Mouse (Mus musculus) stomach, embryonic 15.5 days (tissue): ENCODE results near the gene Rpf1. TPM values are rescaled to one million over a fixed set of nuclear protein-coding genes. Genes with fewer than 3 reads are reported as not detected.

Source experiments
- ATAC-seq: fragments of 200-750 bp; cut with Nextera tagmentation; 2 replicates; pipeline ENCODE4 v1.8.0; 2017; ENCODE audit warnings: low read depth, moderate number of reproducible peaks, moderate TSS enrichment; ENCODE audit not compliant: insufficient read depth, low FRiP score
- H3K27ac ChIP-seq: fragments of 300-500 bp; sonication (generic); 2 replicates; pipeline ENCODE4 v1.5.1; 2015; ENCODE audit warnings: mild to moderate bottlenecking, inconsistent platforms
- H3K27me3 ChIP-seq: fragments of 300-500 bp; sonication (generic); replicated peaks from 2 replicates; pipeline ENCODE4 v1.6.1; 2015; ENCODE audit warnings: inconsistent platforms
- H3K36me3 ChIP-seq: fragments of 300-500 bp; sonication (generic); 2 replicates; pipeline ENCODE4 v1.6.1; 2015; ENCODE audit warnings: inconsistent platforms
- H3K4me1 ChIP-seq: fragments of 300-500 bp; sonication (generic); 2 replicates; pipeline ENCODE4 v1.6.1; 2015; ENCODE audit warnings: inconsistent platforms
- H3K4me2 ChIP-seq: fragments of 300-500 bp; sonication (generic); 2 replicates; pipeline ENCODE4 v1.6.1; 2015; ENCODE audit warnings: mild to moderate bottlenecking, inconsistent platforms
- H3K4me3 ChIP-seq: fragments of 300-500 bp; sonication (generic); replicated peaks from 2 replicates; pipeline ENCODE4 v1.5.1; 2015; ENCODE audit warnings: inconsistent platforms
- H3K9ac ChIP-seq: fragments of 300-500 bp; sonication (generic); 2 replicates; pipeline ENCODE4 v1.6.1; 2015; ENCODE audit warnings: inconsistent platforms
- H3K9me3 ChIP-seq: fragments of 300-500 bp; sonication (generic); 2 replicates; pipeline ENCODE4 v1.6.1; 2016; ENCODE audit warnings: inconsistent platforms
- WGBS: fragments of 180-500 bp; shearing (Covaris S2); methylation state at CpG from one replicate; pipeline ENCODE4 v1.1.7; 2015; 5-methylcytosine and 5-hydroxymethylcytosine counted together
- polyA plus RNA-seq: library from polyadenylated mRNA; unstranded; fragments of >200 nt; fragmentation: Nextera tagmentation; extraction: Ambion mirVana; gene quantifications from 2 replicates; pipeline ENCODE4 v1.2.1, GENCODE M21; 2015

Rpf1 gene
- polyA plus RNA-seq, 1 experiment from 2014 or later: 49.7 TPM

GRCm38 (mm10) chr3:146499431-146500002 lies 21.7 kb downstream of the Rpf1 start, which contains the start of the genes Spata1 and Gng5:
Gene Spata1 (minus strand): TSS chr3:146499753.
Gene Gng5 (plus strand): TSS chr3:146499807.
- peak; percentile 98 for ATAC-seq

DNA sequence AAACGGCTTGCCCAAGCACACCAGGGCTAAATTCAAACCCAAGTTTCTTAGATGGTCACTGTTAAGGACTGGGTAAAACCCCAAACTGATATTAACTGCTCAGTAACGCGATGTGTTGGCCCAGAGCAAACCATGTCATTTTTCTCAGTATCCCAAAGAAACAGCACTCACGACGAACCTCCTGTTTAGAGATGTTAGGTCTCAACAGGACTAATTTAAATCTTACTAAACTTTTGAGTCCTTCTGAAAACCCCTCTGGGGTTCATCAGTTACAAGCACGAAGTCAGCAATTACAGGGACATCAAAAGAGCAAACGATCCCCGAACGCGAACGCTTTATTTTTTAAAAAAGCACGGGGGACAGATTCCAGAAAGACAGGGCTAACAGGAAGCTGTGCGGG lies 22.2 kb downstream of the Rpf1 start:
- WGBS: 1% methylated on average over 13 of the region's 13 CpGs
- Histone ChIP-seq H3K27ac (peak overlapping the region; percentile 91), H3K9ac (peak overlapping the region; percentile 65), H3K4me1 (peaks cover 14% of the 10 kb centered on the region; the same call in 1 of the 2 replicates), H3K4me3 (peak overlapping the region; percentile 94), H3K4me2 (peak overlapping the region; percentile 50), H3K9me3 (no peaks in the 10 kb centered on the region), H3K36me3 (no peaks in the 10 kb centered on the region; the same call in 1 of the 2 replicates), H3K27me3 (no peaks in the 10 kb centered on the region)
- no peak for ATAC-seq

More at GRCm38 (mm10) chr3:146499431-146500002, 21.7 kb downstream of the Rpf1 start, which contains the start of the genes Spata1 and Gng5:
- H3K36me3 ChIP-seq: no peaks in the 10 kb centered on the region; the same call in 1 of the 2 replicates
- no peaks in the 10 kb centered on the region for H3K27me3 ChIP-seq
- peak within 1 kb of the TSS; percentile 96 for H3K9ac ChIP-seq
- H3K4me2 ChIP-seq: peak within 1 kb of the TSS; percentile 71
- no peaks in the 10 kb centered on the region for H3K9me3 ChIP-seq
- peak within 1 kb of the TSS; percentile 94 for H3K4me3 ChIP-seq
- H3K4me1 ChIP-seq: peaks cover 14% of the 10 kb centered on the region; the same call in 1 of the 2 replicates
- H3K27ac ChIP-seq: peak within 1 kb of the TSS; percentile 96
- under 1% methylated on average over 62 of the region's 88 CpGs for WGBS

- Histone ChIP-seq H3K27me3 (no peaks in the 10 kb centered on the region), H3K9me3 (no peaks in the 10 kb centered on the region), H3K36me3 (no peaks in the 10 kb centered on the region), H3K4me1 (no peaks in the 10 kb centered on the region), H3K4me3 (no peak overlapping the region), H3K9ac (no peak overlapping the region), H3K4me2 (no peak overlapping the region), H3K27ac (no peak overlapping the region)
- ATAC-seq: no peak
- WGBS: 91% methylated on average over 8 of the region's 8 CpGs
These were observed 26.3 kb downstream of the Rpf1 start for GRCm38 (mm10) chr3:146494941-146495340.

DNA sequence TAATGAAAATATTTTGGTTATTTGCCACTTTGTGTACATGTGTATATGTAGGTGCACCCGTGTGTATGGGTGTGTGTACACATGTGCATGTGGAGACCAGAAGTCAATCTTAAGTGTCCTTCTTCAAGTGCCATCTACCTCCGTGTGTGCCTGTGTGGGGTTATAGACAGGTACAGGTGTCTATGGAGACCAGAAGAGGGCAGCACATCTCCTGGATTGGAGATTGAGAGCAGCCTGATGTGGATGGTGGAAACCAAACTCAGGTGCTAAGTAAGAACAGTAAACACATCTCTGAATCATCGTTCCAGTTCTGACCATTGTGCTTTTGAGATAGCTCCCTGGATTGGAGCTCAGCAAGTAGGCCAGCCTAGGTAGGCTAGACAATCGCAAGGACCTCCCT lies 34.8 kb downstream of the Rpf1 start:
- Histone ChIP-seq H3K4me2 (no peak overlapping the region), H3K27me3 (no peaks in the 10 kb centered on the region), H3K27ac (no peak overlapping the region), H3K9me3 (no peaks in the 10 kb centered on the region), H3K36me3 (no peaks in the 10 kb centered on the region), H3K4me3 (no peak overlapping the region), H3K4me1 (no peaks in the 10 kb centered on the region), H3K9ac (no peak overlapping the region)
- ATAC-seq: no peak
- 79% methylated on average over 4 of the region's 4 CpGs for WGBS

- no peak overlapping the region for H3K9ac ChIP-seq
- no peak for ATAC-seq
- WGBS: 58% methylated on average over 2 of the region's 2 CpGs
- no peaks in the 10 kb centered on the region for H3K36me3 ChIP-seq
- H3K27me3 ChIP-seq: no peaks in the 10 kb centered on the region
- no peaks in the 10 kb centered on the region for H3K4me1 ChIP-seq
- no peaks in the 10 kb centered on the region for H3K9me3 ChIP-seq
- H3K27ac ChIP-seq: no peak overlapping the region
- H3K4me3 ChIP-seq: no peak overlapping the region
- H3K4me2 ChIP-seq: no peak overlapping the region
These were observed 39.2 kb downstream of the Rpf1 start for GRCm38 (mm10) chr3:146482044-146482443.

- Histone ChIP-seq H3K9ac (no peak overlapping the region), H3K27me3 (no peaks in the 10 kb centered on the region), H3K4me1 (no peaks in the 10 kb centered on the region), H3K4me2 (no peak overlapping the region), H3K27ac (no peak overlapping the region), H3K36me3 (no peaks in the 10 kb centered on the region), H3K9me3 (no peaks in the 10 kb centered on the region), H3K4me3 (no peak overlapping the region)
- no peak for ATAC-seq
- WGBS: 96% methylated on average over 3 of the region's 3 CpGs
These were observed 46.8 kb downstream of the Rpf1 start for GRCm38 (mm10) chr3:146474428-146474827.

GRCm38 (mm10) chr3:146473741-146474140 lies 47.5 kb downstream of the Rpf1 start:
- H3K4me2 ChIP-seq: no peak overlapping the region
- no peaks in the 10 kb centered on the region for H3K9me3 ChIP-seq
- no peaks in the 10 kb centered on the region for H3K4me1 ChIP-seq
- H3K9ac ChIP-seq: no peak overlapping the region
- no peak for ATAC-seq
- no peak overlapping the region for H3K27ac ChIP-seq
- no peaks in the 10 kb centered on the region for H3K27me3 ChIP-seq
- no peak overlapping the region for H3K4me3 ChIP-seq
- no peaks in the 10 kb centered on the region for H3K36me3 ChIP-seq

- H3K27ac ChIP-seq: no peak overlapping the region
- H3K36me3 ChIP-seq: no peaks in the 10 kb centered on the region
- no peak overlapping the region for H3K4me3 ChIP-seq
- no peak overlapping the region for H3K4me2 ChIP-seq
- H3K4me1 ChIP-seq: no peaks in the 10 kb centered on the region
- WGBS: 45% methylated on average over 4 of the region's 4 CpGs
- no peaks in the 10 kb centered on the region for H3K9me3 ChIP-seq
- H3K27me3 ChIP-seq: no peaks in the 10 kb centered on the region
- H3K9ac ChIP-seq: no peak overlapping the region
- ATAC-seq: no peak
These were observed 48.6 kb downstream of the Rpf1 start for GRCm38 (mm10) chr3:146472657-146473056.

DNA sequence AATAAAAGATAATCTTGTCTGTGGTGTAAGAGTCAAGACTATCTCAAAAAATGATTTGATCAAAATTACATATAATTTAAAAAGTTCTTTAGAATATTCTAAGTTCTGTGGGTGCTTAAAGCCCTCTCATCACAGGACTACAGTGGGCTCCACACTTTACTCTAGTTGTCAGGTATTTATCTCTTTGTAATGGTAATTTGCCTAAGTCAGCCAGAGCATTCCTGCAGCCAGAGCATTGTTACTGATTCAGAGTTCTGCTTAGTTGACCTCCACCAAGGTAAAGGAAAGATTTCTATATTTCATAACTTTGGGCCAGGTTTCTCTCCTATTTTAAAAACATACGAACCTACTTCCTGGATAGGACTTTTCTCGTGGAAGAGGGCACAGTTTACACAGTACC lies 52.0 kb downstream of the Rpf1 start:
- ATAC-seq: no peak
- no peak overlapping the region for H3K9ac ChIP-seq
- no peak overlapping the region for H3K4me3 ChIP-seq
- H3K9me3 ChIP-seq: no peaks in the 10 kb centered on the region
- no peak overlapping the region for H3K27ac ChIP-seq
- H3K4me2 ChIP-seq: no peak overlapping the region
- H3K36me3 ChIP-seq: no peaks in the 10 kb centered on the region
- no peaks in the 10 kb centered on the region for H3K4me1 ChIP-seq
- no peaks in the 10 kb centered on the region for H3K27me3 ChIP-seq
- 71% methylated on average over 2 of the region's 2 CpGs for WGBS

GRCm38 (mm10) chr3:146462939-146463338 lies 58.3 kb downstream of the Rpf1 start:
- 51% methylated on average over 2 of the region's 2 CpGs for WGBS
- H3K27me3 ChIP-seq: no peaks in the 10 kb centered on the region
- H3K36me3 ChIP-seq: no peaks in the 10 kb centered on the region
- H3K9me3 ChIP-seq: no peaks in the 10 kb centered on the region
- H3K9ac ChIP-seq: no peak overlapping the region
- H3K4me1 ChIP-seq: no peaks in the 10 kb centered on the region
- no peak for ATAC-seq
- H3K27ac ChIP-seq: no peak overlapping the region
- H3K4me3 ChIP-seq: no peak overlapping the region
- no peak overlapping the region for H3K4me2 ChIP-seq
